In the genomic region with DNA sequence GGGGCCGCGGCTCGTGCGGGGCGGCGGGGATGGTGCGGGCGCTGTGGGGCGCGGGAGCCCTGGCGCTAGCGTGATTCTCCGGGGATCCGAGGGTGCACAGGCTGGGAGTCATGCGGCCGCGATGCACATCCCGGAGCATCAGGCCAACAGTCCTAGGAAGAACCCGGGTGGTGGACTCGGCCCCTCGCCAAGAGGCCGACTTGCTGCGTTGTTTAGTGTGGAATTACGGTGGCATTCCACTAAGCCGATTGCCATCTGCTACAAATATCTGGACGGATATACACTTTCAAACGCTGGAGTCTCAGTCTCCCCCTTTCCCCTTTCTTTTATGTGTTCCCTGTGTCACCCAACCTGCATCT, we compare ENCODE assay signal across 8 mouse cellular contexts. TPM values are rescaled to one million over a fixed set of nuclear protein-coding genes. Genes with fewer than 3 reads are reported as not detected.
A peak's percentile ranks its signal among the peaks of the same experiment; 100 is the strongest.
DNase-seq lines count a peak whose midpoint lies in the region; ATAC-seq and TF ChIP-seq lines count a peak whose summit lies in the region.

No protein-coding gene starts in this region.

- no peak for DNase-seq in heart, postnatal 10 days
- no peak for DNase-seq in G1E (ENCODE audit: low spot score)
- no peak for DNase-seq in forebrain, postnatal 0 days
- no peak for DNase-seq in thymus, postnatal 0 days (ENCODE audit: low spot score)
- DNase-seq in right cerebral cortex, postnatal 25 days: no peak
- no peak for DNase-seq in Muller cell, postnatal 12 days (ENCODE audit: inconsistent ontology term)

- H3K4me1 ChIP-seq in heart, embryonic 13.5 days: peaks cover 11% of the 10 kb centered on the region
- peaks cover 3% of the 10 kb centered on the region; the same call in 1 of the 2 replicates for H3K4me1 ChIP-seq in G1E (ENCODE audit: insufficient read depth, low read depth, low read length)
- H3K4me1 ChIP-seq in forebrain, postnatal 0 days (ENCODE audit: insufficient read depth): no peaks in the 10 kb centered on the region; the same call in 1 of the 2 replicates
- H3K4me1 ChIP-seq in megakaryocyte, embryonic 14.5 days: peaks cover 20% of the 10 kb centered on the region

- H3K4me3 ChIP-seq in heart, embryonic 13.5 days: peak overlapping the region; percentile 82
- peak overlapping the region; percentile 82 for H3K4me3 ChIP-seq in G1E (ENCODE audit: low read depth, low read length)
- H3K4me3 ChIP-seq in forebrain, postnatal 0 days (ENCODE audit: low read depth, low read length): peak overlapping the region; percentile 75
- H3K4me3 ChIP-seq in megakaryocyte, embryonic 14.5 days (replicated peaks): peak overlapping the region; percentile 96

- H3K4me2 ChIP-seq in heart, embryonic 13.5 days: peak overlapping the region; percentile 94
- H3K4me2 ChIP-seq in forebrain, postnatal 0 days (ENCODE audit: low read depth): peak overlapping the region; percentile 95

- peak overlapping the region; percentile 91 for H3K9ac ChIP-seq in heart, embryonic 13.5 days
- H3K9ac ChIP-seq in forebrain, postnatal 0 days: peak overlapping the region; percentile 89

- H3K36me3 ChIP-seq in heart, embryonic 13.5 days: peaks cover 7% of the 10 kb centered on the region
- peaks cover 12% of the 10 kb centered on the region for H3K36me3 ChIP-seq in G1E (replicated peaks)
- H3K36me3 ChIP-seq in forebrain, postnatal 0 days (ENCODE audit: insufficient read depth): peaks cover 2% of the 10 kb centered on the region; the same call in 1 of the 2 replicates
- H3K36me3 ChIP-seq in megakaryocyte, embryonic 14.5 days (replicated peaks; ENCODE audit: low read length): peaks cover 8% of the 10 kb centered on the region

- H3K9me3 ChIP-seq in heart, embryonic 13.5 days: no peaks in the 10 kb centered on the region
- no peaks in the 10 kb centered on the region for H3K9me3 ChIP-seq in G1E (replicated peaks)
- no peaks in the 10 kb centered on the region for H3K9me3 ChIP-seq in forebrain, postnatal 0 days (ENCODE audit: low read length)
- H3K9me3 ChIP-seq in megakaryocyte, embryonic 14.5 days: no peaks in the 10 kb centered on the region

- intact Hi-C loops in heart, postnatal 10 days (cut with DNase I): loop anchor here (5.0 kb wide), 1 partner anchor 348 kb away; the partner anchor contains the start of gene Vcan

- WGBS in heart, embryonic 13.5 days: under 1% methylated on average over 27 of the region's 27 CpGs
- WGBS in forebrain, postnatal 0 days: under 1% methylated on average over 24 of the region's 27 CpGs

- no peak for TF ChIP-seq CTCF in G1E (IDR thresholded peaks at IDR 0.05; ENCODE audit: low read depth, low read length)
- TF ChIP-seq CTCF in forebrain, postnatal 0 days (IDR thresholded peaks at IDR 0.05; ENCODE audit: low read depth): no peak

- H3K27ac ChIP-seq in heart, embryonic 13.5 days (replicated peaks): peak overlapping the region; percentile 86
- peak overlapping the region; percentile 85 for H3K27ac ChIP-seq in forebrain, postnatal 0 days (ENCODE audit: low read depth, low read length)

- ATAC-seq in heart, embryonic 13.5 days (ENCODE audit: extremely low read depth, insufficient number of reproducible peaks, low FRiP score, low TSS enrichment): peak; percentile 53; the same call in 1 of the 2 replicates
- ATAC-seq in G1E (ENCODE audit: extremely low read depth, insufficient number of reproducible peaks, low FRiP score, poor library complexity, severe bottlenecking): no peak
- ATAC-seq in forebrain, postnatal 0 days: peak; percentile 63

- H3K27me3 ChIP-seq in heart, embryonic 13.5 days (replicated peaks): no peaks in the 10 kb centered on the region
- H3K27me3 ChIP-seq in G1E (ENCODE audit: insufficient read depth, low read length): no peaks in the 10 kb centered on the region
- H3K27me3 ChIP-seq in forebrain, postnatal 0 days (ENCODE audit: insufficient read depth, low read length): no peaks in the 10 kb centered on the region
- H3K27me3 ChIP-seq in megakaryocyte, embryonic 14.5 days (replicated peaks): no peaks in the 10 kb centered on the region

RNA-seq across cellular contexts. Expression of gene Xrcc4, which starts 0.4 kb away (rescaled TPM):
- 15.4 and 18.7 TPM in 2 replicates for polyA plus RNA-seq in heart, embryonic 13.5 days (2015; fragmentation: Nextera tagmentation; extraction: Ambion mirVana)
- 10 to 100 TPM; 11.4 to 13.1 TPM for total RNA-seq in heart, postnatal 10 days (2021)
- total RNA-seq in G1E (2014; fragmentation: Nextera tagmentation) (16.8 and 17.8 TPM in 2 replicates), G1E (2017) (21.0 and 23.9 TPM in 2 replicates)
- 0.41 and 0.66 TPM in 2 replicates for polyA plus RNA-seq in G1E (2012)
- 19.3 and 24.0 TPM in 2 replicates for total RNA-seq in forebrain, postnatal 0 days (2014; rRNA removed)
- polyA plus RNA-seq in forebrain, postnatal 0 days (2015; fragmentation: Nextera tagmentation; extraction: Ambion mirVana): 17.2 and 19.0 TPM in 2 replicates
- 0.38 TPM in 1 of 2 replicates, not detected in the other for polyA plus RNA-seq in megakaryocyte, embryonic 14.5 days (2012; ENCODE audit: insufficient read depth, low replicate concordance)
- polyA plus RNA-seq in thymus, postnatal 0 days (2015; fragmentation: Nextera tagmentation; extraction: Ambion mirVana): 23.2 and 23.5 TPM in 2 replicates

RNA-seq across cellular contexts. Expression of gene Tmem167, which starts 0.9 kb away (rescaled TPM):
- polyA plus RNA-seq in heart, embryonic 13.5 days (2015; fragmentation: Nextera tagmentation; extraction: Ambion mirVana): 36.9 and 40.0 TPM in 2 replicates
- 10 to 100 TPM; 12.9 to 14.2 TPM for total RNA-seq in heart, postnatal 10 days (2021)
- total RNA-seq in G1E (2014; fragmentation: Nextera tagmentation) (20.0 and 25.1 TPM in 2 replicates), G1E (2017) (31.2 and 33.0 TPM in 2 replicates)
- polyA plus RNA-seq in G1E (2012): 1.0 and 4.8 TPM in 2 replicates
- 38.1 and 38.6 TPM in 2 replicates for total RNA-seq in forebrain, postnatal 0 days (2014; rRNA removed)
- 30.9 and 33.8 TPM in 2 replicates for polyA plus RNA-seq in forebrain, postnatal 0 days (2015; fragmentation: Nextera tagmentation; extraction: Ambion mirVana)
- 2.1 and 4.0 TPM in 2 replicates for polyA plus RNA-seq in megakaryocyte, embryonic 14.5 days (2012; ENCODE audit: insufficient read depth, low replicate concordance)
- polyA plus RNA-seq in thymus, postnatal 0 days (2015; fragmentation: Nextera tagmentation; extraction: Ambion mirVana): 53.1 and 55.3 TPM in 2 replicates
